Mouse (Mus musculus) Patski (cell line): ENCODE measurements at regions not wholly inside any gene's neighbourhood (a gene's known extent, or its start where the extent isn't known, plus 50 kb on each side); places are given as distances from the start of the nearest gene placed in this dataset.

Experiments used
- ATAC-seq: fragments of 100-300 bp; one replicate; pipeline ENCODE4 v1.8.0; 2021
- CTCF ChIA-PET: fragments of 350-600 bp; sonication (Branson Sonifier 250); formaldehyde crosslinking; loops from one replicate; lab custom pipeline; 2022; ENCODE audit warnings: inconsistent platforms; lab: Charles Lee
- POLR2A ChIA-PET: fragments of 350-600 bp; sonication (Branson Sonifier 250); formaldehyde crosslinking; loops from one replicate; lab custom pipeline; 2022; ENCODE audit warnings: antibody characterized with exemption, inconsistent platforms; lab: Charles Lee
- DNase-seq: peaks from one replicate; pipeline ENCODE4 v3.0.0-alpha.2; 2011; ENCODE audit warnings: low read depth, low spot score
- H3K27me3 ChIP-seq: fragments of 371-371 bp; one replicate; pipeline ENCODE4 v1.5.1; 2021
- CTCF ChIP-seq: fragments of 100-300 bp; IDR thresholded peaks from one replicate; pipeline ENCODE4 v1.5.1; 2021
- in situ Hi-C: fragments of 300-500 bp; cut with MboI; formaldehyde crosslinking; loops from 3 replicates; pipeline ENCODE4 v1.11.1; 2018; ENCODE audit warnings: low pct_unique_long_range_greater_than_20kb, mixed read lengths

DNA sequence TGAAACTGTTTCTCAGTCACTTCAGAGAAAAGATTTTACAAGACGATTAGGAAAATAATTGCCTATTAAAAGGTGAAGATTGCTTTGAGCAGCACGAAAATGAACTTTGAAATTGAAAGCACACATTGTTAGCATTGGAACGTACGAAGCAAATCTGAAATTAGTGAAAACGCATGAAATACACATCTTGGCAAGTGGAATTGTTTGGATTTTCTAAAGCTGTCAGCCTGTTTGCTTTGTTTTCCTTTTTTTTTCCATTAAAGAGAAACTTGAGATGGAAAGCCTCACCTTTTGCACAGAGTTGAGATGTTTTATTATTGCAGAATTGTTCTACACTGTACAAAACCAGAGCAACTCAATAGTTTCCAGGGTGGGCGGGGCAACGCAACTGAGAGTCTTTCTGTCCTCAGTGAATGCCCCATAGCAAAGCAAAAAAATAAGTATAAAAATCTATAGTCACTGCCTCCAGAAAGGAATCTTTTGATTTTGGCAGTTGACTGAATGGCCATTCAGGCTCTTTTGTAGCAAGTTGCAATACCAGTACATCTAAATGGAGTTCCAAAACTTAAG lies 199.1 kb downstream of the Gm11146 start:
- TF ChIP-seq CTCF, result no peak
- no peak for ATAC-seq
- no peaks in the 10 kb centered on the region for H3K27me3 ChIP-seq
- ChIA-PET CTCF (interaction anchor here (0.9 kb wide), 1 partner anchor 17 kb away, joined by 3 read pairs; no protein-coding TSS in a partner anchor), POLR2A (no interaction called here)
- in situ Hi-C loops, result no loop called here
- no peak for DNase-seq

DNA sequence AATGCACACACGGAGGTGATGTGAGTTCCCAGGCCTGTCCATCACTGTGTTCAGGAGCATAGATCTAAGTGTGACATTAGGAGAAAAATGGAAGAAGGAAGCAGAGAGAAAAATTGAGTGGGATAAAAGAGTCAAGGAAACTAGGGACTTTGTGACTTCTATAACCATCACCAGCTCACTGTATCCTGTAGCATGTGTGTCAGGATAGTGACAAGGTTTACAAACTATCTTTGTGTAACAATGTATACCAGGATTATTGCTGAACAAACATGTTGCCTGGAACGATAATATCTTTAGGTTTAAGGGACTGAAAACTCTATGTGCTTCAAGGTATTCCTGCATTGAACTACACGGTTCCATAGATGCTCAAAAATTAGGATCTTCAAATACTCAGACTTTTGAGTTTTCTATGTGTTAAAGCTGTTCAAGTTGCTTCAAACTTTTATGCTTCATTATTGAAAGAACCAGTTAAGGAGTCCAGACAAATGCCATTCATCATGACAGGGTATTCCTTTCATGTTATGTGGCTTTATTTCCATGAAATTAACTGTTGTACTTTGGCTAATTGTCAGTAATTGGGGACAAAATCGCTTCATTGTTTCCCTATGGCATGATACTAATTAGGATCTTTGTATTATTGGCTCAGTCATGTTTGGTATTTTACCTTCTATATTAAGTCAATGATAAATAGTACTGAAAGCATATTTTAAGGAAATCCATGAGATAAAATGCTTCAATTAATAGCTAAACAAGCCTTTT lies 200.5 kb downstream of the Gm11146 start:
- TF ChIP-seq CTCF, result no peak
- POLR2A ChIA-PET, result interaction anchor here (0.6 kb wide), 1 partner anchor 19 kb away, joined by 3 read pairs; no protein-coding TSS in a partner anchor
- no peaks in the 10 kb centered on the region for H3K27me3 ChIP-seq
- no peak for ATAC-seq
- DNase-seq, result no peak
- in situ Hi-C loops, result no loop called here
- CTCF ChIA-PET, result interaction anchor here (0.7 kb wide), 1 partner anchor 71 kb away, joined by 3 read pairs; no protein-coding TSS in a partner anchor

DNA sequence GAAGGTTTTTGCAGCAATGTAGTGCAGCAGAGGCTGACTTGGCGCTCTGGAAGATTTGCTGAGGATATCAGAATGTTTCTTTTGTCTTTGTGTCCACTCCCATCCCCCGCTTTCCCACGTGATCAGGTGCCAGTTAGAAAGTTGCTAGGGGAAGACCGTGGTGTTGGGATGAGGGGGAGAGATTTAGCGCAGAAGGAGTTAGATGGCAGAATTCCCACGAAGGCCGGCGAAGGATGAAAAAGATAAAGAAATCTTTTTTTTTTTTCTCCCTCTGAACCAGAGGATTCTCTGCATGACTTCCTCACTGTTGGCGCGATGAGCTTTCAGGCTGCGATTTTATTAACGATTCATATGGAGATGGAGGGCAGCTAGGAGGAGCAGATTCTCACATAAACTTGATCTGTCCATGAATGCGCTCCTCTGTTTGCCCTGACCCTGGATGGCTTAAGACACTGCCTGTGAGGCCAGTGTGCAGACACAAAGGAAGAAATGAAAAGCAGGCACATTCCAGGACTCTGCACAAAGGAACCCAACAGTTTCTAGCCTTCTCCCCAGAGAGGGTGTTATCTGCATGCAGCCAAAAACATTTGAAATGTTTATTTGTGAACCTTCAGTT lies 201.5 kb downstream of the Gm11146 start:
- POLR2A ChIA-PET, result interaction anchor here (0.6 kb wide), 1 partner anchor 63 kb away, joined by 3 read pairs; no protein-coding TSS in a partner anchor

GRCm38 (mm10) chr16:77399846-77400275 lies 202.0 kb downstream of the Gm11146 start:
- in situ Hi-C loops, result no loop called here
- CTCF ChIA-PET, result no interaction called here
- no peaks in the 10 kb centered on the region for H3K27me3 ChIP-seq
- ATAC-seq, result no peak
- DNase-seq, result no peak
- POLR2A ChIA-PET, result interaction anchor here (0.6 kb wide), 1 partner anchor 62 kb away, joined by 3 read pairs; no protein-coding TSS in a partner anchor
- TF ChIP-seq CTCF, result no peak

More for the DNA sequence above, 201.5 kb downstream of the Gm11146 start:
- in situ Hi-C loops, result no loop called here
- ATAC-seq (no peak), DNase-seq (no peak)
- H3K27me3 ChIP-seq, result no peaks in the 10 kb centered on the region
- TF ChIP-seq CTCF, result no peak
- CTCF ChIA-PET, result interaction anchor here (0.7 kb wide), 1 partner anchor 70 kb away, joined by 3 read pairs; no protein-coding TSS in a partner anchor

DNA sequence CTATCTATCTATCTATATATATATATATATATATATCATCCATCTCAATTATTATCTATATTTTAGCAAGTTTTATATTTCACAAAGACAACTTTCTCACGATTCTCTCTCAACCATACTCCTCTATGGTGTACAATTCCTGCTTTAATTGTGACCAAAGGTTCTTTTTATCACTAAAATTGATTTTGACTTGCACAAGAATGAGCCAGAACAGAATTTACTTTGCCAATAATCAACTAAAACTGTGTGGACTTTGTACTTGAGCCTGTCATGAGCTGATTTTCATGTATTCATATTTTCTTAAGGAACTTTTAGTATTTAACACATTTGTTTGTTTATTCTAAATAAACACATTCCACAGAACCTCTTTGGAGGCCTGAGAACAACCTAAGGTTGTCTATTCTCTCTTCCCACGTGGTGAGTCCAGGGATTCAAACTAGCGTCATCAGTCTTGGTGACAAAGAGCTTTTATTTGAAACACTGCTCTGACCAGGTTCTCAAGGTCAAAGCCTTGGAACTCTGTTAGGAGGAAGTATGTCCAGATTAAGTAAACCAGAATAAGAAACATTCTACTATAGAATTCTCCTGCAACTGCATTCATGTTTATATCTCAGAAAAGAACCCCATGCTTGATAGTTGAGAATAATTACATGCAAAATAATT lies 207.7 kb downstream of the Gm11146 start:
- ATAC-seq (no peak), DNase-seq (no peak)
- no peak for TF ChIP-seq CTCF
- in situ Hi-C loops, result no loop called here
- CTCF ChIA-PET, result no interaction called here
- POLR2A ChIA-PET, result no interaction called here
- H3K27me3 ChIP-seq, result no peaks in the 10 kb centered on the region

GRCm38 (mm10) chr16:77393470-77393869 lies 208.4 kb downstream of the Gm11146 start:
- ChIA-PET POLR2A (no interaction called here), CTCF (no interaction called here)
- in situ Hi-C loops, result no loop called here
- no peak for TF ChIP-seq CTCF
- ATAC-seq (no peak), DNase-seq (no peak)
- H3K27me3 ChIP-seq, result no peaks in the 10 kb centered on the region

DNA sequence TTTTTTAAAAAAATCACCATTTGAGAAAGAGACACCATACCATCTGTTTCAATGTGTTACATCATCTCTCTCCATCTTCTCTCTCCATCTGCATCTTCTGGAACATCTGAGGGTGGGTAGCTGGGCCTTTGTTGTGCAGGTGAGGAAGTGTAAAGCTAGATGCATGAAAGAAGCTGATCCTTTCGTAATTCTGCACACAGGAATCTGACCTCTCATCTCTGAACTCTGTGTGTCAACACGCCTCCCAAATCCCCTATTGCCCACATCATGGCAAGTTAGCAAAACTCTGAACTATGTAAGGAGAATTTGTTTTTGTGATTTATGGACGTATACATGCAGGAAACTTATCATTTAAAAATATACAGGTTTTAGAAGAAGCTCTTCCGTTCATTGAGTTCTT lies 209.7 kb downstream of the Gm11146 start:
- ChIA-PET CTCF (no interaction called here), POLR2A (no interaction called here)
- in situ Hi-C loops, result no loop called here
- DNase-seq, result no peak
- ATAC-seq, result no peak
- no peaks in the 10 kb centered on the region for H3K27me3 ChIP-seq
- TF ChIP-seq CTCF, result no peak

DNA sequence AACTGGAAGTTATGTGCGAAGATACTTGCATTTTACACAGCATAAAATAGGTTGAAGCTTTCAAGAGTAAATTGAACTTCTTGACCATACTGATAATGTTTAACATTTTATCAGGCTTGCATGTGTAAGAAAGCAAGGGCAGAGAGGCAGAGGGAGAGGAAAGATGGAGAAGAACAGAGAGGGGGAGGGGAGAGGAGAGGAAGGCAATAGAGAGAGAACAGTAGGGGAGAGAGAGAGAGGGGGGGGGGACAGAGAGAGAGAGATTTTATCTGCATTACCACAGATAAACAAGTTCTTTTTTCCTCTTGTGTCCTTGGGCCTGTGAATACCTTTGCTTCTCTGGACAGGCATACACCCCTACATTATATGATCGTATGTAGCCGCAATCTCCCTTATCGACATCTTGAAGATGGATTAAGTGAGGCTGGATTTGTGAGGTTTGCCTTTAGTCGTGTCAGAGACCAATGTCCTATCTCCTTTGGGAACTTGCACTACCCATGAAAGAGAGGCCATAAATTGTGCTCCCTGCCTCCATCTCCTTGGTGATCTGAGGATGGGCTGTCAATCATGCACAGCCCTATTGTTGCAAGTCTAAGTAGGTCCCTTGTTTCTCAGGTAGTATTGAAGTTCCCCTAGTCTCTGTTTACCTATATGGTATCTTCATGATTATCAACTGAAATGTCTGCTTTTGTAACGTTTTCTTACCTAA lies 217.7 kb downstream of the Gm11146 start:
- H3K27me3 ChIP-seq, result no peaks in the 10 kb centered on the region
- in situ Hi-C loops, result no loop called here
- ATAC-seq (no peak), DNase-seq (no peak)
- POLR2A ChIA-PET, result no interaction called here
- CTCF ChIA-PET, result interaction anchor here (0.8 kb wide), 1 partner anchor 34 kb away, joined by 3 read pairs; no protein-coding TSS in a partner anchor
- no peak for TF ChIP-seq CTCF

- POLR2A ChIA-PET, result no interaction called here
Observed at GRCm38 (mm10) chr16:77382790-77383189, 219.1 kb downstream of the Gm11146 start.

DNA sequence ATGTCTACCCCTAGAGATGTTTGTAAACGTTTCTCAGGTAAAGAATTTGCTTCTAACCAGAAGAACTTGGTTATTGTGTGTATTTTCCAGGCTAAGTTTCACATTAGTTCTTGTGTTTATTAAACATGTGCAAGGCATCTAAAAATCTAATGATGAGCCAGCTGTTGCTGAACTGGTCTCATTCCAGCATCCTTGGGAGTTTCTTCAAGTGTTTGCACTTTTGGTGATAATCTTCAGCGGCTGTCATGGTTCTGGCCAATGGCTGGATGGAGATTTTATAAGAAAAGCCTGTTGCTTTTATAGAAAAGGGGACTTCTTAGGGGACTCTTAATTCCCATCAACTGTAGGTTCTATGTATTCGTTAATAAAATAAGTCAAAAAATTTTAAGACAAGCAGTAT lies 229.1 kb downstream of the Gm11146 start:
- no peaks in the 10 kb centered on the region for H3K27me3 ChIP-seq
- no peak for ATAC-seq
- in situ Hi-C loops, result no loop called here

More at GRCm38 (mm10) chr16:77382790-77383189, 219.1 kb downstream of the Gm11146 start:
- CTCF ChIA-PET, result no interaction called here
- no peaks in the 10 kb centered on the region for H3K27me3 ChIP-seq
- TF ChIP-seq CTCF, result no peak
- no peak for ATAC-seq
- DNase-seq, result no peak
- in situ Hi-C loops, result no loop called here

More for the DNA sequence above, 229.1 kb downstream of the Gm11146 start:
- ChIA-PET CTCF (no interaction called here), POLR2A (no interaction called here)
- TF ChIP-seq CTCF, result no peak
- DNase-seq, result no peak
